Mouse (Mus musculus) lung, postnatal 0 days (tissue): ENCODE measurements around the gene Rwdd4a.

Experiments
- CTCF ChIP-seq: IDR thresholded peaks from 2 replicates; pipeline ENCODE4 v1.5.1; 2016; ENCODE audit warnings: antibody characterized with exemption, mild to moderate bottlenecking
- EP300 ChIP-seq: IDR thresholded peaks from 2 replicates; pipeline ENCODE4 v1.6.1; 2016; ENCODE audit warnings: antibody characterized with exemption, mild to moderate bottlenecking, control low read depth

DNA sequence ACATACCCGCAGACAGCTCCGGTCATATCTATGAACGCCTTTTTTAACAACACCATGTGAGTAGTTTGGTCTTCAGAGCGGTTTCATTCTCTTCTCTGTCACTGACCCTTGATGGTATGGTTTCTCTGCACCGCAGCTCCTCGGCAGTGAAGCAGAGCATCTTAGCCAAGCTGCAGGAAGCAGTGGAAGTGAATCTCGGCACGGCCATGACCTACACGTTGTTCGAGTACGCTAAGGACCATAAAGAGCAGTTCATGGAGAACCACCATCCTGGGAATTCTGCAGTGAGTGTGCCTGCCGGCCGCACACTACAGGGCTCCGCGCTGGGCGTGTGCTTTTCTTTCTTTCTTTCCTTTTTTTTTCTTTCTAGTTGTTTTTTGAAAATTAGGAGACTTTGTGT lies 9.3 kb downstream of the Rwdd4a start:
- TF ChIP-seq EP300 (no peak), CTCF (no peak)
